Mouse (Mus musculus) ES-E14 (cell line): ENCODE data around the gene Ryr1.

Experiments used
- CHD2 ChIP-seq: IDR thresholded peaks from 2 replicates; pipeline ENCODE4 v1.6.1; 2014; ENCODE audit warnings: mild to moderate bottlenecking, low read depth, low read length, inconsistent platforms
- HCFC1 ChIP-seq: IDR thresholded peaks from 2 replicates; pipeline ENCODE4 v1.6.1; 2012; ENCODE audit warnings: low read length, inconsistent platforms, borderline replicate concordance; ENCODE audit not compliant: insufficient read depth
- MAFK ChIP-seq: IDR thresholded peaks from 2 replicates; pipeline ENCODE4 v1.6.1; 2014; ENCODE audit warnings: mild to moderate bottlenecking, low read depth, low read length, inconsistent platforms; ENCODE audit not compliant: insufficient read depth
- ZC3H11A ChIP-seq: IDR thresholded peaks from 2 replicates; pipeline ENCODE4 v1.6.1; 2012; ENCODE audit warnings: low read depth, mild to moderate bottlenecking, inconsistent platforms, low read length, borderline replicate concordance

GRCm38 (mm10) chr7:29170066-29170754 is 45.2 kb upstream of the Ryr1 start, which contains the start of the genes Ggn and Spred3:
- TF ChIP-seq HCFC1: no peak
- no peak for TF ChIP-seq CHD2
- TF ChIP-seq ZC3H11A: no peak
- no peak for TF ChIP-seq MAFK
